Mouse (Mus musculus) megakaryocyte-erythroid progenitor cell, adult 5-6 weeks (primary cell): ENCODE data around the gene Lpar3. TPM values are rescaled to one million over a fixed set of nuclear protein-coding genes. Genes with fewer than 3 reads are reported as not detected.
A peak's percentile ranks its signal among the peaks of the same experiment; 100 is the strongest.

ENCODE experiments used
- ATAC-seq: replicated peaks from 2 replicates; pipeline ENCODE4 v1.8.0; 2016; ENCODE audit warnings: mild to moderate bottlenecking, inconsistent platforms; ENCODE audit not compliant: severe bottlenecking, poor library complexity, low FRiP score, low TSS enrichment
- total RNA-seq, 2 experiments: library from RNA; stranded (forward) in 1 of 2; stranded (reverse) in 1 of 2; fragments of 200-1000, 215-1000 nt in 1 of 2; fragments of >200 nt in 1 of 2; fragmentation: Nextera tagmentation in 1 of 2; gene quantifications; 2 replicates each; pipeline ENCODE4 v1.2.3; 2014 to 2017

Lpar3 gene
- total RNA-seq, 2 experiments from 2014 or later: not detected

- ATAC-seq: peak; percentile 55
Observed at GRCm38 (mm10) chr3:146333270-146333669, 112.5 kb downstream of the Lpar3 start.

DNA sequence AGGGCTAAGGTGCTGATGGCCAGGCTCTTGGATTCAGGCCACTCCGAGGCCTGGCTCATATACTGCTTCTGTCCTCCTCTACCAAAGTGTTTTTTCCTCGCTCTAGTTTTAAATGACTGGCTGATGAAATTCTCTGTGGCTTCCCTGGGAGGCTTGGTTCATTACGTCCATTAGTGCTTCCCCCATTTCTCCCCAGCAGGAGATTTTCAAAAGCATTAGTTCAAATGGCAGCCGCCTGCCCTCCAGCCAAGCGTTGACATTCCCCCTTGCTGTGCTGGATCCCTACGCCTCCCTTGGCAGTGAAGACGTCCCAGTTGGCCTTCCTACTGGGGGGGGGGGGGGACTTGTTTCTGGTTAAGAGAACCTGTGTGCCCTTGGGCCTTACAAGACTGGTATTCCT lies 113.3 kb downstream of the Lpar3 start:
- ATAC-seq: no peak

Other genes starting within 250 kb of the Lpar3 start
- 6.9 and 13.4 TPM in 2 replicates for gene Syde2, start 233.1 kb upstream of the Lpar3 start, total RNA-seq (2014; fragmentation: Nextera tagmentation)
- gene Syde2, start 233.1 kb upstream of the Lpar3 start, total RNA-seq (2017): 12.9 and 15.0 TPM in 2 replicates
- not detected in 2 replicates for gene Wdr63, start 112.8 kb upstream of the Lpar3 start, total RNA-seq (2014; fragmentation: Nextera tagmentation)
- not detected in 2 replicates for gene Wdr63, start 112.8 kb upstream of the Lpar3 start, total RNA-seq (2017)
- 0.09 and 0.30 TPM in 2 replicates for gene Mcoln3, start 103.5 kb upstream of the Lpar3 start, total RNA-seq (2014; fragmentation: Nextera tagmentation)
- 0.38 TPM in 1 of 2 replicates, not detected in the other for gene Mcoln3, start 103.5 kb upstream of the Lpar3 start, total RNA-seq (2017)
- gene Mcoln2, start 71.1 kb upstream of the Lpar3 start, total RNA-seq (2014; fragmentation: Nextera tagmentation): 0.09 and 1.5 TPM in 2 replicates
- 0.99 and 3.8 TPM in 2 replicates for gene Mcoln2, start 71.1 kb upstream of the Lpar3 start, total RNA-seq (2017)
- 45.3 and 50.0 TPM in 2 replicates for gene Ssx2ip, start 183.7 kb downstream of the Lpar3 start, total RNA-seq (2014; fragmentation: Nextera tagmentation)
- gene Ssx2ip, start 183.7 kb downstream of the Lpar3 start, total RNA-seq (2017): 69.2 and 73.8 TPM in 2 replicates
- 2.9 and 5.0 TPM in 2 replicates for gene Ctbs, start 228.8 kb downstream of the Lpar3 start, total RNA-seq (2014; fragmentation: Nextera tagmentation)
- gene Ctbs, start 228.8 kb downstream of the Lpar3 start, total RNA-seq (2017): 7.0 and 13.1 TPM in 2 replicates